Mouse (Mus musculus) liver, embryonic 13.5 days (tissue): ENCODE measurements at regions not wholly inside any gene's neighbourhood (a gene's known extent, or its start where the extent isn't known, plus 50 kb on each side); places are given as distances from the start of the nearest gene placed in this dataset.

Source experiments
- ATAC-seq: fragments of 200-750 bp; cut with Nextera tagmentation; 2 replicates; pipeline ENCODE4 v1.8.0; 2017; ENCODE audit warnings: low read depth, mild to moderate bottlenecking, moderate number of reproducible peaks, moderate library complexity
- DNase-seq: peaks from one replicate; pipeline ENCODE4 v3.0.0; 2022
- H3K27ac ChIP-seq: fragments of 300-500 bp; sonication (generic); 2 replicates; pipeline ENCODE4 v1.5.1; 2015; ENCODE audit warnings: moderate library complexity, mild to moderate bottlenecking, inconsistent platforms
- H3K27me3 ChIP-seq: fragments of 300-500 bp; sonication (generic); 2 replicates; pipeline ENCODE4 v1.6.1; 2015; ENCODE audit warnings: mild to moderate bottlenecking, inconsistent platforms
- H3K36me3 ChIP-seq: fragments of 300-500 bp; sonication (generic); 2 replicates; pipeline ENCODE4 v1.6.1; 2015; ENCODE audit warnings: mild to moderate bottlenecking, inconsistent platforms
- H3K4me1 ChIP-seq: fragments of 300-500 bp; sonication (generic); replicated peaks from 2 replicates; pipeline ENCODE4 v1.6.1; 2015; ENCODE audit warnings: inconsistent platforms
- H3K4me2 ChIP-seq: fragments of 300-500 bp; sonication (generic); 2 replicates; pipeline ENCODE4 v1.6.1; 2015; ENCODE audit warnings: inconsistent platforms, mild to moderate bottlenecking, moderate library complexity
- H3K4me3 ChIP-seq: fragments of 300-500 bp; sonication (generic); replicated peaks from 2 replicates; pipeline ENCODE4 v1.5.1; 2015; ENCODE audit warnings: mild to moderate bottlenecking, inconsistent platforms
- H3K9ac ChIP-seq: fragments of 300-500 bp; sonication (generic); 2 replicates; pipeline ENCODE4 v1.6.1; 2015; ENCODE audit warnings: mild to moderate bottlenecking, inconsistent platforms
- H3K9me3 ChIP-seq: fragments of 300-500 bp; sonication (generic); replicated peaks from 2 replicates; pipeline ENCODE4 v1.6.1; 2016; ENCODE audit warnings: inconsistent platforms
- WGBS: fragments of 180-500 bp; shearing (Covaris S2); methylation state at CpG from one replicate; pipeline ENCODE4 v1.1.7; 2015; ENCODE audit not compliant: insufficient replicate concordance; 5-methylcytosine and 5-hydroxymethylcytosine counted together

DNA sequence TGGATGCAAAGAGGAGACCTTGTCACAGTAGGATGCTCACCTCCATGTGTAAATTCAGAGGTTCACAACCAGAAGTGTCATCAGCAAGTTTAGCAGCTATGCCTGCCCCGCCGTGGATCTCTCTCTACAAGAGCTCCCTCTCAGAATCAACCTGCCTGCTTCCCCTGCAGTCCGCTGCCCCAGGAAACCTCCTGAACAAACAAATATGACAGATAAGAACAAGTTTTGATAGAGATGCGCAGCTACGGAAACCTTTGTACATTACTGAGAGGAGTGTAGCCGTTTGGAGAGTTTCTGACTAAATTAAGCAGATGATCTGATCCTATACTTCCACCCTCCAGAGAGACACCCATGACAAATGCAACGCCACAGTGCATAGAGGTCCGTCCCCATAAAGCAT, 88.8 kb upstream of the Cadm1 start:
- DNase-seq (no peak), ATAC-seq (no peak)
- no peak overlapping the region for H3K9ac ChIP-seq
- H3K27ac ChIP-seq, result no peak overlapping the region
- no peak overlapping the region for H3K4me3 ChIP-seq
- H3K9me3 ChIP-seq, result no peaks in the 10 kb centered on the region
- H3K27me3 ChIP-seq, result no peaks in the 10 kb centered on the region; the same call in 1 of the 2 replicates
- no peaks in the 10 kb centered on the region for H3K36me3 ChIP-seq
- 62% methylated on average over 8 of the region's 8 CpGs for WGBS
- no peak overlapping the region for H3K4me2 ChIP-seq
- H3K4me1 ChIP-seq, result no peaks in the 10 kb centered on the region

DNA sequence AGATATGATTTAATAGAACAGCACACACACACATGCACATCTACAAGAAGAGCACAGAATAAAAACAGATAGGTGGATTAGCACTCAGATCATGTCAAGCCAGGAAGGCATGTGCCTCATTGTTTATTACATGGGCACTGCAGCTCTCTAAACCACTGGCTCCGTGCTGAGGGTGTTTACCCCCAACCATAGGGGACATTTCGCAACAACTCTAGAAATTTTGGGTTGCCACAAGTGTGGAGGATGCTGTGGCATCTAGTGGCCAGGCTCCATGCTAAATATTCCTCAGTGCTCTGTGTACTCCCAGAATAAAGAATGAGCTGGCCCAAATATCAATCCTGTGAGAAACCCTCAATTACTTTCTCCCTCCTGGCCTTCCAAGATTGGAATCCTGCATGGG, 85.8 kb upstream of the Cadm1 start:
- no peaks in the 10 kb centered on the region for H3K4me1 ChIP-seq
- whole genome bisulfite sequencing, result 41% methylated on average over 2 of the region's 2 CpGs
- no peaks in the 10 kb centered on the region for H3K36me3 ChIP-seq
- H3K4me2 ChIP-seq, result no peak overlapping the region
- H3K9ac ChIP-seq, result no peak overlapping the region
- no peaks in the 10 kb centered on the region for H3K9me3 ChIP-seq
- no peaks in the 10 kb centered on the region; the same call in 1 of the 2 replicates for H3K27me3 ChIP-seq
- no peak overlapping the region for H3K4me3 ChIP-seq
- ATAC-seq (no peak), DNase-seq (no peak)
- no peak overlapping the region for H3K27ac ChIP-seq

DNA sequence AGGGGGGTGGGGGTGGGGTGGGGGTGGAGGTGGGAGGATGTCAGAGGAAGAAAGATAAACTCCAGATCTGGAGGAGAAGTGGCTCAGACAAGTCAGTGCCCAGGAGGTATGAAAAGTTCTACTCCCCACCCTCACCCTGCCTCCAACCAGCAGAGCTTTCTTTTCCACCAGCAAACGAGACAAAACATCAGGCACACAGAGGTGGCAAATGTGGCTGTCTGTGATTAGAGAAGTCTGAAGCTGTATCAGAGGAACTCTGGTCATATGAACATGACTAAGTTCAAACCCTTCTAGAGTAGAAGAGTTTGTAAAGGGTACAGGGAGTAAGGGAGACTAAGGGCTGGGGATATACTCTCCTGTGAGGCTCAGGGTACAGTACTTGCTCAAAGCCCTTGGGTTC, 85.2 kb upstream of the Cadm1 start:
- Histone ChIP-seq H3K27ac (no peak overlapping the region), H3K27me3 (no peaks in the 10 kb centered on the region; the same call in 1 of the 2 replicates), H3K4me2 (no peak overlapping the region), H3K4me1 (no peaks in the 10 kb centered on the region), H3K36me3 (no peaks in the 10 kb centered on the region), H3K4me3 (no peak overlapping the region), H3K9ac (no peak overlapping the region), H3K9me3 (no peaks in the 10 kb centered on the region)
- ATAC-seq (no peak), DNase-seq (no peak)
- 12% methylated on average over 1 of the region's 1 CpGs for WGBS

DNA sequence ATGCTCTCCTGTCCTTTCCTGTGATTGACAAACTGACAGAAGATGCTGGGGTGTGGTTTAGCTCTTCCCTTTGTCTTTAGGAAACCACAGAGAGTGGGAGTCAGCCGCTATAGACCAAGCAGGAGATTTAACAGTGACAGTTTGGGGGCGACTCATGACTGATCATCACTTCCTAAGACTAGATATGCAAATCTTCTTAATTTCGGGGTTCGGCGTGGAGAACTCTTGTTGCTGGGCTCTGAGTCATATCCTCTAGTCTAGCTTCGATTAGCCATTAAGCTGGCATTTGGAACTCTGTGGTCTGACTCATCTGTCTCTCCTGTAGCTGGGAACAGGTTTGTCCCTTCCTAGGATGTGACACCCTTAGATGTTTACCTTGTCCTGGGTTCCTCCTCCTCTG, 84.6 kb upstream of the Cadm1 start:
- H3K9me3 ChIP-seq, result no peaks in the 10 kb centered on the region
- no peaks in the 10 kb centered on the region for H3K4me1 ChIP-seq
- H3K36me3 ChIP-seq, result no peaks in the 10 kb centered on the region
- H3K4me3 ChIP-seq, result no peak overlapping the region
- 20% methylated on average over 6 of the region's 6 CpGs for WGBS
- H3K9ac ChIP-seq, result no peak overlapping the region
- DNase-seq, result no peak
- no peak for ATAC-seq
- no peak overlapping the region for H3K27ac ChIP-seq
- no peak overlapping the region for H3K4me2 ChIP-seq
- H3K27me3 ChIP-seq, result no peaks in the 10 kb centered on the region; the same call in 1 of the 2 replicates

DNA sequence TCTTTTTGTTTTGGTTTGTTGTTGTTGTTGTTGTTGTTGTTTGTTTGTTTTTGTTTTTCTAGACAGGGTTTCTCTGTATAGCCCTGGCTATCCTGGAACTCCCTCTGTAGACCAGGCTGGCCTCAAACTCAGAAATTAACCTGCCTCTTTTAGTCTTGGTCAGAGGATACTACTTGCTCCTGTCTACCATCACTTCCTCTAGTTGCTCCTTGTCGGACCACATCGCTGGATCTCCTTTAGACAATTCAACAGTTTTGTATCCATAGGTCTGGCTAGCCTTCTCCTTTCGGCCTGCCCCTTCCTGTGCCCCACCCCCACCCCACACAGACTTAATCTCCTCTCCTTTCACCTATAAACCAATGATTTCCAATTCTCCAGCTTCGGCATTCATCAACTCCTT, 77.2 kb upstream of the Cadm1 start:
- Histone ChIP-seq H3K4me3 (no peak overlapping the region), H3K36me3 (no peaks in the 10 kb centered on the region), H3K9ac (no peak overlapping the region), H3K27me3 (no peaks in the 10 kb centered on the region), H3K27ac (no peak overlapping the region), H3K9me3 (no peaks in the 10 kb centered on the region), H3K4me2 (no peak overlapping the region), H3K4me1 (no peaks in the 10 kb centered on the region)
- 44% methylated on average over 4 of the region's 4 CpGs for WGBS
- ATAC-seq, result no peak
- DNase-seq, result no peak

DNA sequence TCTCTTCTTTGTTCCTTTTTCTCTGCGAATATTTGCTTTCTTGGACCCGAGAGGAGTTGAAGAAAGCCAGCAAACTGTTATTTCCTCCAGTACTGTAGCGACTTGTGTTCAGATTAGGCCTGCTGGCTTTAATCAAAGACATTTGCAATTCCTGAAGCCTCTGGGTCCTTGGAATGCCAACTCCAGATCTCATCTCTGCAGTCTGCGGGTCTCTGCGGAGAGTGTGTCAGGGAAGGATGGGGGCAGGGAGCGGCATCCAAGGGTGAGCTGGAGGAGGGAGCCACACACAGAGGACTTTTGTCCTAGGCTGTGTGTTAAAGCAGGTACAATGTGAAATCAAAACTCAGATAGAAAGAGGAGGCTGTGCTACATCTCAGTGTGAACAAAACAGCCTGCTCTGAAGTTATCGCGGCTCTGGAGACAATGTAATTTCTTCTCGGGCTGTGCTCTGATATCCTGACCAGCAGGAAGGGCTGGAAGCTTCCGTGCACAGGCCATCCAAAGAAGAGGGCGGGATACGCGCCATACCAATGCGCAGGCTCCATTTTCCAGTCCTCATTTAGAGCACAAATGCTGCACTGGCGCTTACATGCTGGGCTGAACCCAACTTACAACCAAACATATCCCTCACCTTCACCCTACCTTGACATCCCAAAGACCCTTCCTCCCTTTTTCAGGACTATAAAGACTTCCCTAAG, 71.1 kb upstream of the Cadm1 start:
- no peak overlapping the region for H3K4me2 ChIP-seq
- no peaks in the 10 kb centered on the region for H3K27me3 ChIP-seq
- no peak overlapping the region for H3K4me3 ChIP-seq
- WGBS, result 41% methylated on average over 15 of the region's 15 CpGs
- no peak for DNase-seq
- no peak overlapping the region for H3K9ac ChIP-seq
- no peaks in the 10 kb centered on the region for H3K9me3 ChIP-seq
- no peak overlapping the region for H3K27ac ChIP-seq
- no peaks in the 10 kb centered on the region for H3K4me1 ChIP-seq
- H3K36me3 ChIP-seq, result no peaks in the 10 kb centered on the region
- ATAC-seq, result no peak

DNA sequence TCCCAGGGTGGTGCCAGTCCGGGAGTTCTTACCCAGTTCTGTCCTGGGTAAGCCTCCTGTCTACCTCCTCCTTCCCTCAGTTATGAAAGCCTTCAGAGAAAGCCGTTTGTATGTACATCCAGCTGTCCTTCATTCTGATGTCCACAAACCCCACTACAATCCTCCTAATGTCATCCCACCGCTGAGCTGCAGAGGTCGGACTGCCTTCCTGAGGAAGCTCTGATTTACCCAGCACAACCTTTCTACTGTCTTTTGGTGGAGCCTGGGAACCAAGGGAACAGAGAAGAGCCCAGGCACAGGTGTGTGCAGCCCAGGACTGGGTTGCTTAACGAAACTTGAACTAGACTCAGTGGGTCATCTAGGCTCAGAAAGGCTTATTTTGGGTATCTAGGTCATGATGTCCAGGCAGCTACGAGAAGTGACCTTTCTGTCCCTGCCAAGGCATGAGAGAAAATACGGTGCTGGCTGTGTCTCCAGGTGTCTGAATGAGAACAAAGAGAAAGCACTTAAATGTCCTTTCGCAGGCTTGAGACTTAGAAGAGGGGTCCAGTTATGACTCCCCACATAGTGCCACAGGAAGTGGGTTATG, 70.4 kb upstream of the Cadm1 start:
- no peak overlapping the region for H3K9ac ChIP-seq
- 58% methylated on average over 8 of the region's 8 CpGs for WGBS
- ATAC-seq, result no peak
- H3K4me3 ChIP-seq, result no peak overlapping the region
- no peaks in the 10 kb centered on the region for H3K9me3 ChIP-seq
- no peaks in the 10 kb centered on the region for H3K4me1 ChIP-seq
- DNase-seq, result no peak
- no peak overlapping the region for H3K4me2 ChIP-seq
- no peak overlapping the region for H3K27ac ChIP-seq
- no peaks in the 10 kb centered on the region for H3K36me3 ChIP-seq
- no peaks in the 10 kb centered on the region for H3K27me3 ChIP-seq

DNA sequence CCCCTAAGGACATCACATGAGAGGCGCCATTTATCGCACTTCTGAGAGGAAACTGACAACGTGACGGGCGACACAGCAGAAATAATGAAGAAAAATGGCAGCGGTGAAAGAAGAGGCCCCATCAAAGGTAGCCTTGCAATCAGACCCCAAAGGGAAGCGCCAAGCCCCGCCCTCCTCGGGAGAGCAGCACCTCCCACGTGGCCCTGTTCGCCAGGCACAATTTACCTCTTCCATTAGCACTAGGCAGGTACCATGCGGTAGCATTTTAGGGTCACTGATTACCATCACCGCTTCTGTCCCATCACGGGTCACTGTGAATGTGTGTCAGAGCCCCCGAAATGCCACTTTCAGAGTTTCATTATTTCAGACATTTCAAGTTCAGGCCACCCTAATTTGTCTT, 69.7 kb upstream of the Cadm1 start:
- Histone ChIP-seq H3K27ac (no peak overlapping the region), H3K9ac (no peak overlapping the region), H3K4me3 (no peak overlapping the region), H3K4me1 (no peaks in the 10 kb centered on the region), H3K36me3 (no peaks in the 10 kb centered on the region), H3K4me2 (no peak overlapping the region), H3K27me3 (no peaks in the 10 kb centered on the region), H3K9me3 (no peaks in the 10 kb centered on the region)
- 71% methylated on average over 15 of the region's 15 CpGs for WGBS
- no peak for DNase-seq
- no peak for ATAC-seq

DNA sequence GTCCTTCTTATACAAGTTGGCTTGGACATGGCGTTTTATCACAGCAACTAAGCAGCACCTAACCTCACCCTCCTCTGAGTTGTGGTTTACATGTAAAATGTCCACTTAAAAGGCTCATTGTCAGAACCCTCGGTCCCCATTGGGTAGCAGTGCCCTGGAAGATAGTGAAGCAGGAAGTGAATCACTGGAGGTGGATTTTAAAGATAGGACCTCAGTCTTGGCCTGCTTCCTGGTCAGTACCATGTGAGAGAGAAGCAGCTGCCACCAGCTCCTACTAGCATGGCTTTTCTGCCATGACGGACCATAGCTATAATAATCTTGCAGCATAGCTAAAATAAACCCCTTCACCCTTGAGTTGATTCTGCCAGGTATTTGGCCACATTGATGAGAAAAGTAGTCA, 68.1 kb upstream of the Cadm1 start:
- H3K27me3 ChIP-seq, result no peaks in the 10 kb centered on the region
- 35% methylated on average over 3 of the region's 3 CpGs for whole genome bisulfite sequencing

DNA sequence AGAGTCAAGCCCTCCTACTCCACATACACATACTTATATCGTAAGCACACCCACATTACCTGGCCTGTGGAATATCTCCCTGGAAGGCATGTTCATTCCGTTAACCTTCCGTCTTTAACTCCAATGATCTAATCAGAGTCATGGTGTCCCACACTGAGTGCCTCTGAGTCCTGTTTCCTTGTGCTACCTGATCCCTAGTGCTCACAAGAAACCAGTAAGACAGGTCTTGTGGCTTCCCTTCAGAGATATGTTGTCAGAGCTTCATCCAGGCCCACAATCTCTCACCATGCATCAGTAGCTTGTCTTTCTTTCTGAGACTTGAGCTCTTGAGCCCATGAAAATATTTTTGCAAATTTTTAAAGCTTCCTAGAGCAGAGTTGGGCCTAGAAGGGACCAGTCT, 63.2 kb upstream of the Cadm1 start:
- 81% methylated on average over 3 of the region's 3 CpGs for WGBS
- Histone ChIP-seq H3K27ac (no peak overlapping the region), H3K36me3 (no peaks in the 10 kb centered on the region)

More for the DNA sequence above, 68.1 kb upstream of the Cadm1 start:
- no peaks in the 10 kb centered on the region for H3K9me3 ChIP-seq
- no peak overlapping the region for H3K4me3 ChIP-seq
- no peaks in the 10 kb centered on the region for H3K36me3 ChIP-seq
- ATAC-seq, result no peak
- H3K4me2 ChIP-seq, result no peak overlapping the region
- H3K27ac ChIP-seq, result no peak overlapping the region
- H3K9ac ChIP-seq, result no peak overlapping the region
- H3K4me1 ChIP-seq, result no peaks in the 10 kb centered on the region
- no peak for DNase-seq

DNA sequence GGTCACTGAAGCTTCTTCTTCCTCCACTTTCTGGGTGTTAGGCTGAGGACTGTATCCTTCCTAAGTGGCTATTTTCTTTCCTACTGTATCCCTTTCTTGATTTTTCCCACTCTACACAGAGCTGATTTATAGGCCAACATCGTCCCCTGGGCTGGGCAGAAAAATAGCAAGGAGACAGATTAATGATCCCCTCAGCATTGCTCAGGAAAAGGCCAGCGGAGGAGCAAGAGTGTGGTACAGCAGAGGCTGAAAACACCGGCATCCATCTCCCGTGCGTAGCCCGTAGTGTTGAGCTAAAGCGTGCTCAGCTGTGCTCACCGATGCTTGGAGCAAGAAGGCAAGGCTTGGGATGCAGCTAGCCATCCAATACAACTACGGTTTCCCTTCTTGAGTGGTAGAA, 62.2 kb upstream of the Cadm1 start:
- Histone ChIP-seq H3K9me3 (no peaks in the 10 kb centered on the region), H3K27ac (no peak overlapping the region), H3K4me3 (no peak overlapping the region), H3K36me3 (no peaks in the 10 kb centered on the region), H3K4me1 (no peaks in the 10 kb centered on the region), H3K9ac (no peak overlapping the region), H3K4me2 (no peak overlapping the region), H3K27me3 (no peaks in the 10 kb centered on the region)
- no peak for DNase-seq
- ATAC-seq, result no peak
- 79% methylated on average over 9 of the region's 9 CpGs for WGBS

More for the DNA sequence above, 63.2 kb upstream of the Cadm1 start:
- Histone ChIP-seq H3K9ac (no peak overlapping the region), H3K4me2 (no peak overlapping the region), H3K4me1 (no peaks in the 10 kb centered on the region), H3K9me3 (no peaks in the 10 kb centered on the region), H3K27me3 (no peaks in the 10 kb centered on the region), H3K4me3 (no peak overlapping the region)
- ATAC-seq, result no peak
- DNase-seq, result no peak

DNA sequence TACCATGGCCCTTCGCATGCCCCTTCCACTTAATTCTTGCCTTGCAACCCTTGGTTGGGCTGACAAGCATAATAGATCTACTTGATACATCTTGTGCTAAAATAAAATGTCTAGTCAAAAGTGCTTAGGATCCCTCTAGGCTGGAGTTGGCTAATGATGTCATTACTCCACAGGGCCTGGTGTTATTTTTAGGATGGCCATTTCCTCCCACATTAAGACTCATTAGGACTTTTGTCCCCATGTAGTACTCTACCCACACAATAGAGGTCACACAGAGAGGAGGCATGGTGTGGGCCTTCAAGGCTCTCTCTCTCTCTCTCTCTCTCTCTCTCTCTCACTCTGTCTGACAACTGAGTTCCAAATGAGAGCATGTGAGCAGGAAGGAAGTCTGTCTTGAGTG, 60.4 kb upstream of the Cadm1 start:
- Histone ChIP-seq H3K9ac (no peak overlapping the region), H3K27me3 (no peaks in the 10 kb centered on the region), H3K9me3 (no peaks in the 10 kb centered on the region), H3K27ac (no peak overlapping the region), H3K4me1 (no peaks in the 10 kb centered on the region), H3K4me3 (no peak overlapping the region), H3K4me2 (no peak overlapping the region), H3K36me3 (no peaks in the 10 kb centered on the region)
- WGBS, result 79% methylated on average over 1 of the region's 1 CpGs
- DNase-seq (no peak), ATAC-seq (no peak)
